Mouse (Mus musculus): ENCODE data around the gene Alkbh2. TPM values are rescaled to one million over a fixed set of nuclear protein-coding genes. Genes with fewer than 3 reads are reported as not detected.

Alkbh2 gene
- polyA plus RNA-seq, 1 experiment = 9.6 TPM

GRCm38 (mm10) chr5:114130698-114131520 is 2.9 kb upstream of the Alkbh2 start:
- peak overlapping the region; percentile 77 for H3K4me3 ChIP-seq (ENCODE audit: insufficient read depth, low read depth, low read length)
- peak overlapping the region; percentile 59 for H3K27ac ChIP-seq (ENCODE audit: insufficient read depth, low read depth, low read length)
- no peaks in the 10 kb centered on the region for H3K27me3 ChIP-seq (replicated peaks; ENCODE audit: control insufficient read depth, insufficient read depth, low read length)
- TF ChIP-seq CTCF (conservative IDR thresholded peaks at IDR 0.05; ENCODE audit: insufficient read depth, insufficient read length, low read depth, low read length) = no peak
- no peak for TF ChIP-seq POLR2A (IDR thresholded peaks at IDR 0.05; ENCODE audit: low read depth, low read length)
- peak; percentile 96 for DNase-seq
- WGBS = under 1% methylated on average over 87 of the region's 87 CpGs
- H3K36me3 ChIP-seq (ENCODE audit: control insufficient read depth, insufficient read depth, low read length) = no peaks in the 10 kb centered on the region
- H3K4me1 ChIP-seq (ENCODE audit: control insufficient read depth, insufficient read depth, low read length) = 0 out of 2 replicates have a peak, but pooled peaks cover 5% of the 10 kb centered on the region

DNA sequence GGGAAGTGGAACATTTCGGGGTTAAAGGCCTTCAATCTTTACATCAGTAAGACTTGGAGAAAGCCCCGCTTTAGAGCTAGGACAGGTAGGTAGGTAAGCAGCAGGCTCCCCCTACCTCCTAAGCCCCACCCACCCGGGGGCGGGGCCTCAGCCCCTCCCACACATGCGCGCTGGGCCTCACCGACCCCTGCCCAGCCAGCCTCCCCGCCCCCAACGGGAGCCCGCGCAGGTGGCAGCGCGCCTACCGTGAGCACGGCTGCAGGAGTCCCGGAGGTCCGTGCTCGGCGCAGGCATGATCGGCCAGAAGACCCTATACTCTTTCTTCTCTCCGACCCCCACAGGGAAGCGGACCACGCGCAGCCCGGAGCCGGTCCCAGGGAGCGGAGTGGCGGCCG is 2.2 kb upstream of the Alkbh2 start, which contains the start of gene Ung:
Ung (plus strand) TSS at position 176 of the 395 bp plus-strand sequence.
- WGBS = 2% methylated on average over 29 of the region's 29 CpGs
- peak; percentile 43 for DNase-seq
- Histone ChIP-seq H3K27me3 (replicated peaks; ENCODE audit: control insufficient read depth, insufficient read depth, low read length) (no peaks in the 10 kb centered on the region), H3K27ac (ENCODE audit: insufficient read depth, low read depth, low read length) (peak within 1 kb of the TSS; percentile 59), H3K4me3 (ENCODE audit: insufficient read depth, low read depth, low read length) (peak within 1 kb of the TSS; percentile 77), H3K36me3 (ENCODE audit: control insufficient read depth, insufficient read depth, low read length) (no peaks in the 10 kb centered on the region), H3K4me1 (ENCODE audit: control insufficient read depth, insufficient read depth, low read length) (0 out of 2 replicates have a peak, but pooled peaks cover 5% of the 10 kb centered on the region)
- no peak for TF ChIP-seq POLR2A (IDR thresholded peaks at IDR 0.05; ENCODE audit: low read depth, low read length)
- no peak for TF ChIP-seq CTCF (conservative IDR thresholded peaks at IDR 0.05; ENCODE audit: insufficient read depth, insufficient read length, low read depth, low read length)

- Histone ChIP-seq H3K36me3 (ENCODE audit: control insufficient read depth, insufficient read depth, low read length) (no peaks in the 10 kb centered on the region), H3K27me3 (replicated peaks; ENCODE audit: control insufficient read depth, insufficient read depth, low read length) (no peaks in the 10 kb centered on the region), H3K27ac (ENCODE audit: insufficient read depth, low read depth, low read length) (no peak overlapping the region), H3K4me1 (ENCODE audit: control insufficient read depth, insufficient read depth, low read length) (0 out of 2 replicates have a peak, but pooled peaks cover 5% of the 10 kb centered on the region), H3K4me3 (ENCODE audit: insufficient read depth, low read depth, low read length) (no peak overlapping the region)
- TF ChIP-seq POLR2A (IDR thresholded peaks at IDR 0.05; ENCODE audit: low read depth, low read length) (no peak), CTCF (conservative IDR thresholded peaks at IDR 0.05; ENCODE audit: insufficient read depth, insufficient read length, low read depth, low read length) (no peak)
- 79% methylated on average over 15 of the region's 15 CpGs for WGBS
- DNase-seq = no peak
Observed at GRCm38 (mm10) chr5:114129550-114130210, 1.7 kb upstream of the Alkbh2 start.

DNA sequence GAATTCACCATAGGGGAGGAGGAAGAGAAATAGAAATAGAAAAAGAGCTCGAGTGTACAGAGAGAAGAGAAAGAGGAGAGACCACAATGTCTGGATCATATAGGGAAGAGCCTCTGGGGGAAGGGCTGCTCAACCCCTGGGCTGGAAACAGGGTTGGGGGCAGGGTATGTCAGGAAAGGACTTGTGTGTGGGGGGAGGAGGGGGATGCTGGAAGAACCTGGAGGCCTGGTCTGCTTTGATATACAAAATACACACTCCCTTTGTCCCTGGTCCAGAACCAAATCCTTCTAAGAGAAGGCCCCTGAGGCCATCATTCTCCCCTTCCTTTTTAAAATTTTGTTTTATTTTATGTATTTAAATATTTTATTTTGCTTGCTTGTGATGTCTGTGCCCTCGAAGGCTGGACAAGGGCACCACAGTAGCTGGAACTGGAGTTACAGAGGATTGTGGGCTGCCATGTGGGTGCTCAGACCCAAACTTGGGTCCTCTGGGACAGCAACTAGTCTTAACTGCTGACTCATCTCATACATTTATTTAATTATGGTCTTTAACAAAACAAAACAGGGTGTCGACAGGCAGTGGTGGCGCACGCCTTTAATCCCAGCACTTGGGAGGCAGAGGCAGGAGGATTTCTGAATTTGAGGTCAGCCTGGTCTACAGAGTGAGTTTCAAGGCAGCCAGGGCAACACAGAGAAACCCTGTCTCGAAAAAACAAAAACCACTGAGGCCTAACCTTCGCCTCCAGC is 1.3 kb downstream of the Alkbh2 start:
- TF ChIP-seq POLR2A (IDR thresholded peaks at IDR 0.05; ENCODE audit: low read depth, low read length) = no peak
- no peak for TF ChIP-seq CTCF (conservative IDR thresholded peaks at IDR 0.05; ENCODE audit: insufficient read depth, insufficient read length, low read depth, low read length)
- Histone ChIP-seq H3K4me1 (ENCODE audit: control insufficient read depth, insufficient read depth, low read length) (0 out of 2 replicates have a peak, but pooled peaks cover 4% of the 10 kb centered on the region), H3K4me3 (ENCODE audit: insufficient read depth, low read depth, low read length) (no peak overlapping the region; the same call in 1 of the 2 replicates), H3K27me3 (replicated peaks; ENCODE audit: control insufficient read depth, insufficient read depth, low read length) (no peaks in the 10 kb centered on the region), H3K36me3 (ENCODE audit: control insufficient read depth, insufficient read depth, low read length) (no peaks in the 10 kb centered on the region), H3K27ac (ENCODE audit: insufficient read depth, low read depth, low read length) (no peak overlapping the region)
- WGBS = 83% methylated on average over 7 of the region's 7 CpGs
- no peak for DNase-seq

- DNase-seq = no peak
- Histone ChIP-seq H3K4me1 (ENCODE audit: control insufficient read depth, insufficient read depth, low read length) (no peaks in the 10 kb centered on the region), H3K4me3 (ENCODE audit: insufficient read depth, low read depth, low read length) (no peak overlapping the region), H3K36me3 (ENCODE audit: control insufficient read depth, insufficient read depth, low read length) (no peaks in the 10 kb centered on the region), H3K27ac (ENCODE audit: insufficient read depth, low read depth, low read length) (no peak overlapping the region), H3K27me3 (replicated peaks; ENCODE audit: control insufficient read depth, insufficient read depth, low read length) (no peaks in the 10 kb centered on the region)
- TF ChIP-seq POLR2A (IDR thresholded peaks at IDR 0.05; ENCODE audit: low read depth, low read length) = no peak
- TF ChIP-seq CTCF (conservative IDR thresholded peaks at IDR 0.05; ENCODE audit: insufficient read depth, insufficient read length, low read depth, low read length) = no peak
- 98% methylated on average over 3 of the region's 3 CpGs for WGBS
Observed at GRCm38 (mm10) chr5:114126008-114126407, 2.0 kb downstream of the Alkbh2 start.

- TF ChIP-seq POLR2A (IDR thresholded peaks at IDR 0.05; ENCODE audit: low read depth, low read length) = no peak
- no peak for TF ChIP-seq CTCF (conservative IDR thresholded peaks at IDR 0.05; ENCODE audit: insufficient read depth, insufficient read length, low read depth, low read length)
- Histone ChIP-seq H3K27ac (ENCODE audit: insufficient read depth, low read depth, low read length) (no peak overlapping the region), H3K4me1 (ENCODE audit: control insufficient read depth, insufficient read depth, low read length) (no peaks in the 10 kb centered on the region), H3K36me3 (ENCODE audit: control insufficient read depth, insufficient read depth, low read length) (no peaks in the 10 kb centered on the region; the same call in 1 of the 2 replicates), H3K27me3 (replicated peaks; ENCODE audit: control insufficient read depth, insufficient read depth, low read length) (no peaks in the 10 kb centered on the region), H3K4me3 (ENCODE audit: insufficient read depth, low read depth, low read length) (no peak overlapping the region)
- WGBS = 88% methylated on average over 4 of the region's 4 CpGs
- DNase-seq = no peak
Observed at GRCm38 (mm10) chr5:114119806-114120205, 8.2 kb downstream of the Alkbh2 start.
